Mouse (Mus musculus): Measurements from ENCODE around the gene Ebf3.

Gene Ebf3

DNA sequence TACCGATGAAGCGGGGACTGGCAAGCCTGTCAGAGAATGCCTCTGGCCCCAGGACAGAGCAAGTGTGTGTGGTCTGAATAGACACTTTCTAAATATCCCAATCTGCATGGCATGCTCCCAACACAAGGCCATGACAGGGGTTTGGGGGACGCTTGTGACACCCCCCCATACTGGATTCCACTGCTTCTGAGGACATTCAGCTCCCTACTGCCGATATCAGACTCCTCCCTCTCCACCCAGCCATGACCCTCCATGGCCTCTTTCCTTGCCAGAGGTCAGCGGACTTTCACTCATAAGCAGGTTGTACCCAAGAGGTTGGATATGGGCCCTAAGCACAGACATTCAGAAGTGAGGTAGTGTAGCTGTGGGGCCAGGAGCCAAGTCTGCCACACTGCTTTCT lies 36.5 kb downstream of the Ebf3 start:
- DNase-seq: no peak

- no peak for DNase-seq
These were observed 42.0 kb downstream of the Ebf3 start for GRCm38 (mm10) chr7:137272252-137272651.

DNA sequence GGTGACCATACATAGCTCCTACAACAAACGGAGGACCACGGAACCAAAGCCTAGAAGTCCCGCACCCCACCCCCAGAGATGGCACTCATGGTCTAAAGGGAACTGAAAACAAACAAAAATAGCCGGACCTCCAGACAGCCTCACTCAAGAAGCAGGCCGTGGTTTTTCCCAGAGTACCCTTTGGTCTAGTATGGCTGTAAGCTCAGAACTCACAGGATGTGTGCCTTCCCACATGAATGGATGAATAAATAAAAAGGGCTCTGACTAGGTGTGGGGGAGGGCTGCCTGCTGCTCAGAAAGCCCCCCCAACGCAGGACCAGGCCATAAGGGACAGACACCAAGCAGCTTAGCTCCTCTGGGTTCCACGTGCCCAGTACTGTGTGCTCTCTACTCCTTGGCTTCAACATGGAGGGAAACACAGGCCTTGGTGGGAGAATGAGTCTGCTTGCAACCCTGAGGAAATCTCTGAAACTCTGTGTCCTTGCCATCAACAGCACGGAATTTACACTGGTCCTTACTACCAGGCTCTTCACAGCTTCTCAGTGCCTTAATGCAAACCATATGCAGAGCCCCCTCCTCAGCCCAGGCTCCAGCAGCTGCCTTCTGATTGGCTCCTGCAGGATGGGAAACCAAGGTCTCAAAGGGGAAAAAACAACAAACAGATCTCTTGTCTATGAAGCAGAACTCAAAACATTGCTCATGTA lies 45.6 kb downstream of the Ebf3 start:
- DNase-seq: no peak

- DNase-seq: no peak
These were observed 46.8 kb downstream of the Ebf3 start for GRCm38 (mm10) chr7:137267441-137267840.

- DNase-seq: no peak
These were observed 47.7 kb downstream of the Ebf3 start for GRCm38 (mm10) chr7:137266575-137266974.

GRCm38 (mm10) chr7:137262330-137262729 lies 51.9 kb downstream of the Ebf3 start:
- no peak for DNase-seq

DNA sequence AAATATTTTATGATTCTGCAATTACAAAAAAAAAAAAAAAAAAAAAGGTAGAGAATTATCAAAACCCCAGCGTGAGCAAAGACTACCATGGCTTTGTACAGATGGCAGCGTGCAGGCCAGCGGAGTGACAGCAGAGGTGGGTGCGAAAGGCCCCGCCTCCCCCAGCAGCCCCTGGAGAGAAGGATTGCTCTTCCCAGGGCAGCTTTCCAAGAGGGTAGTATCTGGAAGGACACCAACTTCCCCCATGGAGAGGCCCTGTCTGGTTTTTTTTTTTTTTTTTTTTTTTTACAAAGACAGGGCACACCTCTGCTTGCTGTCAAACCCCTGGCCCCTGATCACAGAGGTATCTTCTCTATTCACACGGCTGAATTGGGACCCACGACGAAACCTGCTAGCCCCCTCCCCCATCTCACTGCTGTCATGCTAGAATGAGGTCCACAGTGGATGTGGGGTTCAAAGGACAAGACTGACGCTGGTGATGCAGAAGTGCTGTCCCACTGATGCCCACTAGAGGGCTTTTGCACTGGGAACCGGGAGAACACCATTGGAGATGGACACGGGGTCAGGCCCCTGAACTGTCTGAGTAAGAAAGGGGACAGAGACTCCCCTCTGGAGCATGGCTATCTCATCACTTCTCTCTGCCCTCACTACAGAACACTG lies 67.9 kb downstream of the Ebf3 start:
- DNase-seq: peak; percentile 43 to 45

GRCm38 (mm10) chr7:137244839-137245238 lies 69.4 kb downstream of the Ebf3 start:
- no peak for DNase-seq

GRCm38 (mm10) chr7:137240481-137240880 lies 73.8 kb downstream of the Ebf3 start:
- DNase-seq: no peak

DNA sequence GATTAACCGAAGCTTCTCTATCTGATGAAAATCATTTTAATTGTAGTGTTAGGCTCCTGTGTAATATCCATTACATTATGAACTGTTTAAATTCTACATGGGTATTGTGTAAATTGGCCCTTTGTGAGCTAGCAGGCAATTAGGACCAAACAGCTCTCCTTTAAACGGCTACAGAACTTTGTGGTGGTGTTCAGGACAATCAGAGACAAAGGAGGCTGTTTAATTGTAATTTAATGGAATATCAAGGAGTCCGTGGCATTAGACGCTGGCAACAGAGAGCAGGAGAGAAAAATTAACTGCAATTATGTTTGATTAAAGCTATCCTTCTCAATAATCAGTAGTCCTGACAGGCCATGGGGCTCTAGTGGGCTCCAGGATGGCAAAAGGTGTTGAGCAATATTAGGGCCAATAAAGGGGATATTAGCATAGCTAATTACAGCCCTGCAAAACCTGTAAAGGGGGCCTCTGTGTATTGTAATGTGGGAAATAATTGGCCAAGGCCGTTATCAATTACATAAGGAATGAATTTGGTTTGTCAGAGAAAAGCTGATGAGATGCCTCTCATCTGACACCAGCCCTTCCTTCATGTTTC lies 74.6 kb downstream of the Ebf3 start:
- no peak for DNase-seq

- DNase-seq: no peak
These were observed 76.8 kb downstream of the Ebf3 start for GRCm38 (mm10) chr7:137237419-137237818.

DNA sequence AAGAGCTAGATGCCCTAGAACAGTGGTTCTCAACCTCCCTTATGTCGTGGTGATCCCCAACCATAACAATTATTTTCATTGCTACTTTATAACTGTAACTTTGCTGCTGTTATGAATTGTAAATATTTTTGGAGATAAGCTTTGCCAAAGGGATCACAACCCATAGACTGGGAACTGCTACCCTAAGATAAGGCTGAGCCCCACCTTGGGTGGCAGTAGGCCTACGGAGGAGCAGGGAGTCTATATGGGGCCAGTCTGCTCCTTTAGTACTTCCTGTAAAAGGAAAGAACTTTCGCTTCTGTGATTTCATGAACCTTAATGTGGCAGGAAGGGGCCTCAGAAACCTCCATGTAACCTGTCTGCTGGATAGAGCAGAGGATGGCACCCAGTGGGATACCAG lies 90.4 kb downstream of the Ebf3 start:
- DNase-seq: no peak

- no peak for DNase-seq
These were observed 91.3 kb downstream of the Ebf3 start for GRCm38 (mm10) chr7:137222831-137223505.

DNA sequence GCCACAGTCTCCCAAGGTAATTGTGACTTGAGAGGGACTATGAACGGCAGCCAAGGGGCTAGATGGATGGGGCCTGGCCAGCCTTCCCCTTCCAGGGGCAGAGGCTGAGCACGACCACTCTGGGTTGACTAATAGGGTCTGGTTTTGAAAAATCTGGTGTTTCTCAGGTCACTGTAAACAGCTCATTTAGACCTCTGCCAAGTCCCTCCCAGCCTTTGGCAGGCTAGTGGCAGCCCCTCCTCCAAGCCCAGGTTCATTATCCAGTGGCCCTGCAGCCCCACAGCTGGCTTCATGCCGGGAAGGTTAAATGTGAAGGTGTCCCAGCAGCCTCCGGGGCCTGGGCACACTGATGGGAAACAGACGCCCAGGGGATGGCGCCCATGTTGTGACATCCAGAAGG lies 92.6 kb downstream of the Ebf3 start:
- no peak for DNase-seq

DNA sequence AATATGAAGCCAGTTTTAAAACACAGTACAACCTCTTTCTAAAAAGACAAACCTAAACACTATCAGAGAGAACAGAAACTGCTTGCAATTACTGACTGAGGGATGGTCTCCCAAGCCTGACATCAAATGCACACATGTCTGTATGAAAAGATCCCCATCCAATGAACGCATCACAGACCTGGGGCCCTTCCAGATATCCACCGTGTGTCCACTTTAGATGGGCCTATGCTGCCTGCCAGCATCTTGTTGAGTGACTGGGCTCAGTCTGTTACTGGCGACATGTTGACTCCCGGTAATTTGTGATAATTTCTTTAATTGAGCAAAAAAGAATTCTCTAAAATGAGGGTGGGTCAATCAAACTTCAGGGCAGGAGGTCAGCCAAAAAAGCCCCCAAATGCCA lies 93.8 kb downstream of the Ebf3 start:
- DNase-seq: no peak

- DNase-seq: no peak
These were observed 95.5 kb downstream of the Ebf3 start for GRCm38 (mm10) chr7:137218706-137219105.

- no peak for DNase-seq
These were observed 100.8 kb downstream of the Ebf3 start for GRCm38 (mm10) chr7:137213444-137213843.

GRCm38 (mm10) chr7:137211332-137211731 lies 102.9 kb downstream of the Ebf3 start:
- no peak for DNase-seq

DNA sequence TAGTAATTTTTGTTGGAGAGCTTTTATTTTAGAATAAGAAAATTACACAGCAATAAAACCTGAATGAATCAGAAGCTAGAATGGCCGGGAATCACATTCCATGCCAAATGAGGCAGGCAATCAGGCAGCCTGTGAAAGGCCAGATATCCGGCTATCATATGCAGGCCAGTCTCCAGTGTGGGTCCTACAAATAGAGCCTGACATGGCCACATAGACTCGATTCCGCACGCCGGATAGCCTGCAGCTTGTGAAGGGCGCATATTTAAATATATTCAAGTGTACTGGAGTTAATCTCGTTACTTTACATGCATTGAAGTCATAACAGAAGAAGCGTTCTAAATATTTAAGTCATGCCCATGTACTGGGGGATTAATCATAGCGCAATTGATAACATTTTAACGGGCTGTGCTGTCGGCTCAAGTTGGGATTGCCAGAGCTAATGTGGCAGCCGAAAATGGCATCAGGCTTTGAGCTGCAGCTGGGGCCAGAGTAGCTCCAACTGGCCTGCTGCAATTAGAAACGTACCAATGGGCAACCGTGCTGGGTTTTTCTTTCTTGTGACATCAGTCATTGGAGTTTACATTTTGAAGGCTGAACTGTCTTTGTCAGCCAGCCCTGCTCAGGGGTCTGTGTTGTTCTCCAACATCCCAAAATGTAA lies 104.4 kb downstream of the Ebf3 start:
- DNase-seq: no peak

GRCm38 (mm10) chr7:137208556-137208955 lies 105.7 kb downstream of the Ebf3 start:
- DNase-seq: no peak

DNA sequence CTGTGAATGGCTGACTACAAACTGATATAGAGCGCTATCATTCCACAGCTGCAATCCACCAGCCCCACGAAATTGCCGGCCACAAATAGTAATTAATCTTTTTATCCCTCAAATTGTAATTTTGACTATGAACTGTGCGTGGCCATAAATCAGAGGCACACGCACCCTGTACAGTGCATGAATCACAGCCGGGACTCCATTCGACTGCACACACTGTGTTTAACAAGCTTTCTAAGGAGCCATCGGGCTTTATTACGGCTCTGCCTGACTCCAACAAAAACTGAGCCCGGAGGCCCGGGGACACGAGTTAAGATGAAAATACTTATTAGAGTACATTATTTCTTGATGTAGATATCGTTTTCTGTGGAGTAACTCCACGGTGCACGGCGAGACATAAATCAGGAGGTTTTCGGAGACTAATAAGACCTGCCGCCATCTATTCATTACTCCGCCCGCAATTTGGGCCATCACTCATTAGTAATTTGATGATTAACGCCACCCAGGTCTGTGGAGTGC lies 107.4 kb downstream of the Ebf3 start:
- DNase-seq: no peak

- no peak for DNase-seq
These were observed 114.7 kb downstream of the Ebf3 start for GRCm38 (mm10) chr7:137199533-137199932.

DNA sequence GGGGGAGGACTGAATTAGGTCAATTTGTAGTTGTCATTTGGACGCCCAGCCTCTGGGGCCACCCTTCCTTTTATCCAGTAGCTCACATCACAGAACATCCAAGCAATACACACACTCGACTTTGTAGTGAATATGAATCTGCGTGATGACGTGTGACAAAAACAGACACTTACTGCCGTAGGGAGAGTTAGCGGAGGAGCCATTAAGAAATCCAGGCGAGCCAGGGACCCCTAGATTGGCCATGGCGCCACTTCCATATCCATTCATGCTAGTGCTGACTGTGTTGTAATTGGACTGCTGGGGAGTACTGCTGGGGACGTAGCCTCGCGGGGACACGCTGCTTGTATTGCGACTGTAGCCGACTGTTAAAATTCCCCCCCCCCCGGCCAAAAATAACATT lies 115.3 kb downstream of the Ebf3 start:
- no peak for DNase-seq

Measured in cerebellum, postnatal 36 days (tissue).